Mouse (Mus musculus) c-Kit-positive CD71-positive TER-119-positive erythroid progenitor cells, embryonic 14.5 days (primary cell): ENCODE data around the gene Mn1.

Source experiments
- DNase-seq: peaks from one replicate; pipeline ENCODE4 v3.0.0-alpha.2; 2013; ENCODE audit warnings: low spot score

Gene Mn1

GRCm38 (mm10) chr5:111432842-111433241, 15.7 kb downstream of the Mn1 start:
- no peak for DNase-seq

GRCm38 (mm10) chr5:111434342-111434842, 17.2 kb downstream of the Mn1 start:
- no peak for DNase-seq

GRCm38 (mm10) chr5:111436260-111436659, 19.1 kb downstream of the Mn1 start:
- DNase-seq = no peak

GRCm38 (mm10) chr5:111437205-111437604, 20.0 kb downstream of the Mn1 start:
- no peak for DNase-seq

GRCm38 (mm10) chr5:111438336-111438735, 21.2 kb downstream of the Mn1 start:
- DNase-seq = no peak

GRCm38 (mm10) chr5:111438821-111439220, 21.7 kb downstream of the Mn1 start:
- DNase-seq = no peak

GRCm38 (mm10) chr5:111440264-111440663, 23.1 kb downstream of the Mn1 start:
- DNase-seq = no peak

- DNase-seq = no peak
Observed at GRCm38 (mm10) chr5:111442151-111442871, 25.1 kb downstream of the Mn1 start.

GRCm38 (mm10) chr5:111443636-111444035, 26.5 kb downstream of the Mn1 start:
- DNase-seq = no peak

- no peak for DNase-seq
Observed at GRCm38 (mm10) chr5:111444361-111444760, 27.2 kb downstream of the Mn1 start.

- no peak for DNase-seq
Observed at GRCm38 (mm10) chr5:111446652-111447051, 29.5 kb downstream of the Mn1 start.

GRCm38 (mm10) chr5:111449700-111450099, 32.5 kb downstream of the Mn1 start:
- no peak for DNase-seq

GRCm38 (mm10) chr5:111454240-111454639, 37.1 kb downstream of the Mn1 start:
- DNase-seq = no peak

GRCm38 (mm10) chr5:111454876-111455275, 37.7 kb downstream of the Mn1 start:
- DNase-seq = no peak

GRCm38 (mm10) chr5:111458675-111459074, 41.5 kb downstream of the Mn1 start:
- DNase-seq = no peak

GRCm38 (mm10) chr5:111465811-111466299, 48.7 kb downstream of the Mn1 start:
- DNase-seq = no peak

- no peak for DNase-seq
Observed at GRCm38 (mm10) chr5:111466429-111466828, 49.3 kb downstream of the Mn1 start.

GRCm38 (mm10) chr5:111467699-111468098, 50.5 kb downstream of the Mn1 start:
- no peak for DNase-seq

GRCm38 (mm10) chr5:111469195-111469882, 52.2 kb downstream of the Mn1 start:
- no peak for DNase-seq

GRCm38 (mm10) chr5:111470875-111471274, 53.7 kb downstream of the Mn1 start:
- no peak for DNase-seq

GRCm38 (mm10) chr5:111473425-111473824, 56.3 kb downstream of the Mn1 start:
- DNase-seq = no peak

GRCm38 (mm10) chr5:111475721-111476120, 58.6 kb downstream of the Mn1 start:
- no peak for DNase-seq

GRCm38 (mm10) chr5:111476141-111476540, 59.0 kb downstream of the Mn1 start:
- no peak for DNase-seq
